Mouse (Mus musculus): Measurements from ENCODE around the gene Fhl2.
"Not testable (repeated sequence)": the region's sequence is repeated elsewhere in the genome, so short reads cannot be mapped to it uniquely, and the experiment has no call there.

Fhl2 gene

DNA sequence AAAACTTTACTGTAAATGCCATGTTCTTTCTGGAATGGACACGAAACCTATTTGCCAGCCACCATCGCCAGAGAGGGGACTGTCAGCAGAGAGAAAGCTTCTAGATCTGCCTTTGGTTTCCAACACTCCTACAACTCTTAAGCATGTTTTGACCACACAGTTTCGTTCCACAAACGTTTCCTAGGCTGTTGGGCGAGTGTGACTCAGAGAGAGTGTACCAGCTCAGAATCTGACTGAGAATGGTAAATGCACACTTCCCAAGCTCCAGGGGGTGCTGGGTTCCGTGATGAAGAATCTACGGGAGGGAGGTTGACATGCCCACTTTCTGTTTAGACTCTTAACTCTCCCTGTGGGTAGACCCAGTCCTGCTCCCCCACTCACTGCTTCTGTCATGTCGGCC lies 5.7 kb downstream of the Fhl2 start:
- DNase-seq, result no peak

DNA sequence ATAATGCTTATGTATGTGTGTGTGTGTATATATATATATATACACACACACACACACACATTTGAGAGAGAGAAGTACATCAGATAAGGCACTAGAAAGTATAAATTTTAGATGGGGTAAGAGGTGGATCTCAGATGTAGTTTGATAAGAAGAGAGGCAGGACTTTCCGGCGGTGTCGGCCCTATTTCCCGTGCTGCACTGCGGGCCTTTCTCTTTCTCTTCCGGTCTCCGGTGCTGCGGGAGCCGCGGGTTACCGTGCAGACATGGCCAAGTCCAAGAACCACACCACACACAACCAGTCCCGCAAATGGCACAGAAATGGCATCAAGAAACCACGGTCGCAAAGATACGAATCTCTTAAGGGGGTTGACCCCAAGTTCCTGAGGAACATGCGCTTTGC lies 7.9 kb downstream of the Fhl2 start:
- not testable (repeated sequence) for DNase-seq

DNA sequence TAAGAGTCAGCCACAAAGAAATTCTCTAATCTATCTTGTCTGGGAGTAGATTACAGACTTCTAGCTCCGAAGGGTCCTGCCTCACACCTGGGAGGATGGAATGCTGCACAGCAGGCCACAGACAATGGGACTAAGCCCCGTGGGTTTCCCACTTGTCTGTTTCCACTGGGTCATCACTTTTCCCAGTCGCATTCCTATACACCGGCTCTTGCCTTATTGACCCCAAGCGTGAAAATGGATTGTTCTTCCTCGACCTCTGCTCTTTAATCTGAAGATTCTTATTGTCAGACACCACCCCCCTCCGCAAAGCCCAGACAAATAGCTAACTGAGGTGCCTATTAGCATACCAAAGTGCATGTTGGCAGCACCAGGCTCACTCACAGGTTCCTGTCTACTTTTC lies 10.4 kb downstream of the Fhl2 start:
- DNase-seq, result no peak

DNA sequence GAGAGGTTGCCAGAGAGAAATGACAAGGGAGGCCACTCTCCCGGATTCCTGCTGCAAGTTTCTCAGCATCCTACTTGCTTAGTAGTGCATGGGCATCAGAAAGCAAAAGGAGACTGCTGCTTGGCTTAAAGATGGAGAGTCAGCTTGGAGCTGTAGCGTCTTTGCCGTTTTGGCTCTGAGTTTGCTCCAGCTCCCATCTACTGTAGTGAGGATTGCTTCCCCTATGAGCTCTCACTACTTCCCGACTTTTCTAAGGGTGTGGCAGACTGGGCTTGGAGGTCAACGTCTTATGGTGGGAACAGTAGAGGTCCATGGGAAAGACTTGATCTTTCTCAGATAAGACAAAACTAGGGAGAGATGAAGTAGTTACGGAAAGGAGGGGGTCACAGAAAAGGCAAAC lies 15.9 kb downstream of the Fhl2 start:
- no peak for DNase-seq

DNA sequence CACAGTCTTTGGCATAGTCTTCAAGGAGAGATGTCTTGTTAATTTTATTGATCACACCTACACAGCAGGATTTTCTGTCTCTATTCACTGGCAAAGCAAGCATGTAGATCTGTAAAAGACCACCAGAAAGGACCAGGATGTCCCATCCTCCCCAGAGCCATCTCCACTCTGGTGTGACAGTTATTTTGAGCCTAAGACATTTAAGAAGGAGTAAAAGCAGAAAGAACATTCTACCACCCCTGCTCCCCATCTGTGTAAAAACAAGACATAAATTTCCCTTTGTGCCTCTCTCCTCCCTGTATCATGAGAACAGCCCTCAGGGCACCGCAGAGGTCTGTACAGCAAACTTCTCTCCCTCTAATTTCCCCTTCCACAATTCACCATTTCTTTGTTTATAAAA lies 18.0 kb downstream of the Fhl2 start:
- DNase-seq, result no peak

DNA sequence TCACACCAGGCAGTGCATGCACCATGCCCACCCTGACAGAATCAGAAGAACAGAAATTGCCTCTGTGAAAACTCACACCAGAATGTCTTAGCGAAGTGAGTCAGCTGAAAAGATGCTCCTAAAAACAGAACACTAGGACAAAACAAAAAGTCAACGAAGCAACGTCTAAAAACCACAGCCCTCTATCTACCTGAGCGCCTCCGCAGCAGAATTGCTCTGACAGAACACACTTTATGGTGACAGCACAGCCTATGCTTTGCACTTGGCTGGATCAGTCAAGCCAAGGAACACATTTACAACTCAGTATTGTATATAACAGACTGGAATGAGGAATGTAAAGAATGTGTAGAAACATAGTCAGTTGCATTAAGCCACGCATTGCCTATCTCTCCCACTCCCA lies 18.4 kb downstream of the Fhl2 start:
- no peak for DNase-seq

DNA sequence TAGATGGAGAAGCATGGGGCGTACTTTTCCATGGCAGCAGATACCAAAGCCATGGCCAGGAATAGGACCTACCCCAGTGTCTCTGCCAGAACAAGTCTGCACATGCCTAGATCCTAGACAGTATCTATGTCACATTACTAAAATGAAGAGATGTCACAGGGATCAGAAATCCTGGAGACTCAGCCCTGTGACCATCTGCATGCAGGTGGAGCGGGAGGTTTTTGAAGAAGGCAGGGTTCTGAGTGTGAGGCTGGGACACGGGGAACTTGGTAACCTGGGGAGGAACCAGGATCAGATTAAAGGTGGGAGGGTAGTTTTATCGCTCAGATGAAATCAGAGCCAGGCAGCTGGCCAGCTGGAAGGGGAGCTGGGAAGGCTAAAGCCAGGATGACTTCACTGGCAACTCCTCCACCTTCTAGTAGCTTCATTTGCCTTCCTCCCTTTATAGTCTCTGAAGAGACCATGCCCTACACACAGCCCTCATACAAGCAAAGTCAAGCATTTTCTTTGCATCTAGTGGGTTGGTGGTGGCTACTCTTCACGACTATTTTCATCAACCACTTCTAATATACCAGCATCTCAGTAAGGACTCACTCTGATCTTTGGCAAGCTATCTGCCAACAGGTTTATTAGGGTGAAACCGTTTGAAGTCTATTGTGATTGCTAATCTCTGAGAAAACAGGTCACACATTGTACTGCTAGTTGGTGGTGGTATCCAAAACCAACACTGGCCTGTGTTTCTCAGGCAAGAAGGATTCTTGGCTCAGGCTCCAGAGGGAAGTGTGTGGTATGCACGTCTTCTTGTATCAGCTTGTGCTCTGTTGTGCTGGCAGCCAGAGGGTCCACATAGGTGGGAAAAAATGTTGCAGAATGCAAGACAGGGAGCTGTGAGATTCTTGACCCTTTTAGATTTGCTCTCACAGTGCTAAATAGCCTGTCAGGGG lies 23.2 kb downstream of the Fhl2 start:
- no peak for DNase-seq

DNA sequence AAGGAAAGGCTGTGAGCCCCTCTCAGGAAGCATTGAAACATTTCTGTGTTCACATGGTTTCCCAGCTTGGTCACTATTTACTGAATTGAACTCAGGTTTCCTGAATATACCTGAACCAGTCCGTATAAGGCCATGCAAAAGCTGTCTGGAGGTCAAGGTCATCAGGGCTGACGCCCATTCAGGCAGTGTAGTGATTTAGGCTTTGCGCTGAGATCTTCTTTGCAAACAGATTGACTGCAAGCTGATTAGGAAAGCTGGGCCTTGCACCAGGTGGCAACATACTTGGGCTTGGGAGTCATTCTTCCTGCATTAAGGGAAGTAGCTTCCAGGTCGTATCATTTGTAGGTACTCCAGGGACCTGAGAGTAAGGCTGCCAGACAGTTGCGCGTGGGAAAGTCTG lies 25.0 kb downstream of the Fhl2 start:
- no peak for DNase-seq

DNA sequence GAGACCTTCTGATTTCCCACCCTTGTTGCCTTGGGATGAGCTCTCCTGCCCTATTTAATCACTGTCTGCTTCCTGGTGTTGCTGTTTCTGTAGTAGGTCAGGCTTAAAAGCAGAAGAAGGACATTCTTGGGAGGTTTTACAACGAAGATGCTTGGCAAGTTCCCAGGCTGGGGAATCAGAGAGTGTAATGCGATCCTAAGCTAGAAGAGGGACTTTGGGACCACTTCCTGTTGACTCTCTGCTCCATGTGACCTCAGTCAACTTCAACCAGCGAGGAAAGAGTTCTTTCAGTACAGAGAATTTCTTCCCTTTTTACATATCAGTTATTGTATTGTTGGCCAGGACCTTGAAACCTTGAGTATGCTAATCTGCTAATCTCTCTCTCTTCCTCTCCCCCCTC lies 25.7 kb downstream of the Fhl2 start:
- no peak for DNase-seq

DNA sequence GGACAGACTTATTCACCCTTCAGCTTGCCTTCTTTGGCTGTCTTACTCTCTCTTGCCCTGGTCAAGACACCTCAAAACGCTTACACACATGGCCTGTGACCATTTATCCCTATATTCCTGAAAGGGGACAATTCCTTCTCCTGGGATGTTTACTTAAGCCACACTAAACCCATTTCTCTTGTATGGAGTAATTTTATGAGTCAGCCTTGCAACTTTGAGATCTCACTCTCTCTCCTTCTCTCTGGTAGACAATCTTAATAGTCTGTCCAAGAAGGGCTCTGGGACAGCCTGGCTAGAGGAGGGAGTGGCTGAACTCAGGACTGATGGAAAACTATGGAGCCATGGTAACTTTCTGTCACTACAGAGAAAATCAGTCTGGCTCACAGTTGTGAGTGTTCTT lies 27.1 kb downstream of the Fhl2 start:
- DNase-seq, result no peak

DNA sequence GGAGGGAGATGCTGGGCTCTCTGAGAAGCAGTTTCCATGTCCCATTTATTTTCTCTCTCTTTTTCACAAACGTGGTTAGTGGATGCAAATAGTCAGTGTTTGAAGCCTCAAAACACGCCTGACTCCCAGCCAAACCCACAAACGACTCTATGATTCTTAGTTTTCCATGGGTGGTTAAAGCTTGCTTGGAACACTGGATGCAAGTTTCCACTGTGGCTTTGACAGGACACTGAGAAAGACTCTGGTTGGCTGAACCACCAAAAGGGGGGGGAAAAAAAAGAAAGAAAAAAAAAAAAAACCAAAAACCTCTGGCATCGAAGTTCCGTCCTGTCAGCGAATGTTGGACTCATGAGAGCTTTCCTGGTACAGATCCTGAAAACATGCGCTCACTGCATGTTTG lies 27.6 kb downstream of the Fhl2 start:
- no peak for DNase-seq

DNA sequence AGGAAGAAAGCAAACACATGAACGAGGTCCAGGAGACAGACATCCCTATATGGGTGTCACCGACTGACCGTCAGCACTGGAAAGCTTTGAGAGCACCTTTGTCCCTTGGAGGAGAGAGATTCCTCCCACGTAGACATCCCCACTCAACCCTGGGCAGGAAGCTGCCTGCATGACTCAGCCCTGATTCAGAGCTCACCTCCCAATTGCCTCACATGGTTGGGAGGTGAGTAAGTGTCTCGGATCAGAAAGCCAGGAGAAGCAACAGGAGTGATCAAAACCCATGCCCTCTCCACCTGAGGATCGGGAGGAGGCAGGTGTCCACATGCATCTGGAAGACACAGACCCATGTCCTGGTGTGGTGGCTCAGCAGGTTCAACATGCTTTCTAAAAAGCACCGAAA lies 28.2 kb downstream of the Fhl2 start:
- no peak for DNase-seq

DNA sequence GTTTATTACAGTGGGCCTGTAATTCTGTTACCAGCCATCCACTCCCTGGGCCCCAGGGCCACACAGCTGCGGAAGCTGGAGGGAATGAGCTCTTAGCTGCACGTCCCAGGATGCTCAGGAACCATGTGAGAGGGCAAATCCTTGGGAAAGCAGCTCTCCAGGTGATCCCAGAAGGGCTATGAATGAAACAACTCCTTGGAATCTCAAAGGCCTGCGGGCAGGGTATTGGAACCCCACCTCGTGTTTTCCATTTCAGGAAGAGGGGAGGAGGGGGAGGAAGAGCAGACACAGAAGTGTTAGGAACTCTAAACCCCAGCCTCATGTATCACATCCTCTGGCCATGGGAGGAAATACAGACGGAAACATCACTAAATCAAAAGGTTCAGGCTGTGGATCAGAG lies 28.8 kb downstream of the Fhl2 start:
- no peak for DNase-seq

DNA sequence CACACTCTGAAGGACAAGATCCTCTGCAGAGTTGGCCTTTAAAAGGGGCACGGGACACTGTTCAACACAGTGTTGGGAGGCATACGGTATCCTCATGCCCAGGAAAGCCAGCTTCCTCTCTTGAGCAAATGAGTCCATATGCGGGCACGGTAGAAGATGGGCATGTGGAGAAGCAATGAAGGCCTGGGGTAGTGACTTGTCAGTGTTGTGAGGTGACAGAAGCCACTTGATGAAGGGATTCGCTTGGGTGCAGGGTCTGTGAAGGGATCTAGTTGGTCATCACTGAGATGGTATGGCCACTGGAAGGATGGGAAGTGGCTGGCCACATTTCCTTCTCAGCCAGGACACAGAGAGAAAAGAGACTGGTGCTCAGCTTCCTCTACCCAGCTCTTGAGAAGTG lies 32.2 kb downstream of the Fhl2 start:
- DNase-seq, result no peak

DNA sequence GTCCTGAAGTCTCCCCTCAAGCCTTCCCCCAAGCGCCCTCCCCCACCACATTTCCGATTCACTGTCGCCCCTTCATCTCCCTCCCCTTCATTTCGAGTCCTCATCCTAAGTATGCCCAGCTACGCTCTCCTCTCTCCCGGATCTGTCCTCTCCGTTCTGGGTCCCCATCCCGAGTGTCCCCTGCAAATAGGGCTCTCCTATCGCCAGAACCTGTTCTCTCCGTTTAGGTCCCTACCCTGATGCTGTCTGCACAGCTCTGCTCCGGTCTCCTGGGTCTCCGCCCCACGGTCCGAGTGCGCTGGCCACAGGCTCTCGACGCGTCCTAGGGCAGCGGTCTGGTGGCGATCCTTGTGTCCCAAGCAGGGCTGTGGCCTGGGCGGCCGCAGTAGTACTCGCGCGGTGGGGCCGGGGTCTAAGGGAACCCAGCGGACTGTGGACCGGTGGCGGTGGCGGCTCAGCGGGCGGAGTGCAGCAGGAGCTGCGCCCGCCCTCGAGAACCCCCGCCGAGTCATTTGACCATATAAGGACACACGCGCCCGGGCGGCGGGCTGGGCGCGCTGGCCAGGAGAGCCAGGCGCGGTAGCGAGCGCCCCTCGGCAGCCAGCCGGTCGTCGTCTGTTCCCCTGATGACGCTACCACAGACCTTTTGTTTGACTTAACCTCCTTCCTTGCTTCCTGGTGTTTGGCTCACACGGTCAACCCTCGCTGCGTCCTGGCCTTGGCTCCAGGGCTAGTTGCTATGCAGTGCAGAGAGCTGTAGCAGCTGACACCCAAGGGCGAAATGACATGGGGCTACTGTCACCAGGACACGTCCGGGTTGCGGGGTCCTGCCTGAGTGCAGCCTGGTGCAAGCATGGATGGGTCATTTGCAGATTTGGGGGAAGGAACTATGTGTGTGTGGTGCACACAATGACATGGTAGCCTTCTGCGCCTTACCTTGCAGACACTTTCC lies 33.0 kb downstream of the Fhl2 start:
- DNase-seq, result peak; percentile 8

DNA sequence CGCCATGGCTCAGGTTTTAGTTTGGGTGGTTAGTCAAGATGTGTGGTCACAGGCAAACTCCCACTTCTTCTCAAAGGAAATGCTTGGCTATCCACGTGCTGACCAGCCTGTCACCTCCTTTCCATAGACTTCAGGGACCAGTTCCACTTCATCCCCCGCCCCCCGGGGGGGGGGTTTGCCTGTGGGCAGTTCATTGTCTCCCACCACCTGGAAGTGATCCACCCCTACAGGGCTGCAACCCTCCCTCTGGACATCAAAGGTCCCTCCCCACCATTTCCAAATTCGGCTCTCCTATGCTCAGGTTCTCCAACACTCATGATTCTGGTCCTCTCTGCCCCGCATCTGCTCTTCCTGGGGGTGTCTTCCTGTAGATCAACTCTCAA lies 33.7 kb downstream of the Fhl2 start:
- DNase-seq, result no peak

DNA sequence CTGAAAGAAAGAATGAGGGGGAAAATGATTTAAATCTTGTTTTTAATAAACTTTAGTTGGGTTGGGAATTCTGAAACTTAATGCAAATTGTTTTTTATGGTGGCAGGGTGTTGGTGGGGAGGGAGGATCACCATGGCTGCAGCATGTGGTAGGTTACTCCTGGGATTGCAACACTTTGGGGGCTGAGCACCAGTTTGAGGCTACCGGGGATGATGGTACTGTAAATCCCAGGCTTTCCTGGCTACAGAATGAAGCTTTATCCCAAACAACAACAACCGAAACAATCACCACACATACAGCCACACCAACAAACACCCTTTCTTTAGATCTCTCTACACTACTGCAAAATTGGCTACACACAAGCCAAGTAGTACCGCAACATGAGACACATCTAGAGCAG lies 34.4 kb downstream of the Fhl2 start:
- DNase-seq, result no peak

DNA sequence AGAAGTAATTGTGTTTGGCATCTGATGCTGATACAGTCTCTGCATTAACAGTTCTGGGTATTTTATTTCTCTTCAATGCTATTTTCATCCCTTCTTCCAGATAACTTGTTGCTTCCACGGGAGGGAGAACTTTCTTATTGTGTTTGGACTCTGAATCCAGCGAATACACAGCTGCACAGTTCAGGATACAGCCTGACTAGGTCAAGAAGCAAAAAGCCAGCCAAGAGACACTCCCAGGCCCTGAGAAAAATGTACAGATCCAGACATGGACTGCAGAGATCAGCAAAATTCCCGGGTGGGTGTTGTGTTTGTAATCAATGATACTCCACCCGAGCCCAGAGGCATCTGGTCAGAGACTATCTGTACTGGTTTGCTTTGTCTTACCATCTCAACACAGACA lies 37.4 kb downstream of the Fhl2 start:
- DNase-seq, result no peak

DNA sequence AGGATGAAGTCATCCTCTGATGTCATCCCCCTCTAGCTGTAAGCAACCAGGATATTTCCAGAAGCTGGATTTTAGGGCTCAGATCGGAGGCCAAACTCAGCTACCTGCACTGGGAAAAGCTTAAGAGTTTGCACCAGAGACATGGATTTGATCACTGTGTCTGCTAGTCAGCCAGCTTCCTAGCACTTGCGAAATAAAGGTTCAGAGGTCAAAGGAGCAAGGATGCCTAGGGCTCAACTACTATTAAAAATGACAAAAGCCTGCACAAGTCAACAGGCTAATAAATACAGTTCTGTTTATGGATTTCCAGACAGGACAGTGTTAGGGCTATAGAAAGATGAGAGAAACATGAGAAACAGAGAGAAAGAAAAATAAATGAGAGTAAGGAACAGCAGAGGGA lies 38.9 kb downstream of the Fhl2 start:
- DNase-seq, result no peak

DNA sequence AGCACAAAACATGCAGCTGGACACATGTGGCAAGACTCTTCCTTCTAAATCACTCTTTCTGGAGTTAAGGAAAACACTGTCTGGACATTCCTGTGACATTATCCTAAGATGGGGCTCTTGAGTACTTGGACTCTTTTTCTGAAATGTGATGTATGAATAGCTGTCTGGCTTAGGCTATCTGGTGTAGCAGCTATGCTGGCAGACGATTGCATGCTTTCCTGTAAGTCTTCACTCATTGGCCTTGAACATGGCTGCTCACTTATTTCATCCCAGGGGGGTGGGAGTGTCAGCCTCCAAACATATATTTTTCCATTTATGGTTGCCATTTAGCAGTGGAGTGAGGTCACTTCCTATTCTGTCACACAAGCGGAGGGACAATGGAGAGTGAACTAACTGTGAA lies 42.3 kb downstream of the Fhl2 start:
- no peak for DNase-seq

DNA sequence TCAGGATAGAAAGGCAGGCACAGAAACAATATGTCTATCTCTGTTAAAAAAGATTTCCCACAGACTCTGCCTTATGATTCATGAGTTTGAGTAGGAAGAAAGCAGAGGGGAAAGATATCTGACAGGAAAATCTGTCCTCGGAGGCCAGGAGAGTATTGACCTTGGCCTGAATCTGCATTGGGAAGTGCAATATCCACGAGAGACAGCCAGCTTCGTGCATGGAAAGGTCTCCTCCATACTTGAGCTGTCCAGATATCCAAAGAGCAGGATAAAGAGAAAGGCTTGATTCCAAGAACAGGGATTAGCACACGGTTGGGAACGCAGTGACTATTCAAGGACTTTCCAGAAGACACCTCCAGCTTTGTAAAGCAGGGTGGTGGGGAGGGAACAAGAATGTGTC lies 43.2 kb downstream of the Fhl2 start:
- no peak for DNase-seq

DNA sequence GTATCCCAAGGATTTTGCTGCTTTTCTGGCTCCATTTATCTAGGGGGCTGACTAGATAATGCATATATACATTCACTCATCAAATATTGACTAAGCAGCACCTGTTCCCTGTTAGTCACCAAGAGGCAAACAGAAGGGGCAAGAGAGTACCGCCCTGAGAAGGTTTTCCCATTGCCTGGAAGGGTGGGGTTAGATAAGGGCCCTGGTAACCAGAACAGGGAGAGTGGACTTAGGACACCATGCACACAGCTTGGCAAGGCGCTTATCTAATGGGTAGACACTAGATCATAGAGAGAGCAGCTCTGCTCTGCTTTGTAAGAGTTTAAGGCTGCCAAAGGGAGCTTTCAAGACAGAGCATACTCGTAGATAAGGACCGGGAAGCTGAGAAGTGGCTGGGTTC lies 44.2 kb downstream of the Fhl2 start:
- no peak for DNase-seq

DNA sequence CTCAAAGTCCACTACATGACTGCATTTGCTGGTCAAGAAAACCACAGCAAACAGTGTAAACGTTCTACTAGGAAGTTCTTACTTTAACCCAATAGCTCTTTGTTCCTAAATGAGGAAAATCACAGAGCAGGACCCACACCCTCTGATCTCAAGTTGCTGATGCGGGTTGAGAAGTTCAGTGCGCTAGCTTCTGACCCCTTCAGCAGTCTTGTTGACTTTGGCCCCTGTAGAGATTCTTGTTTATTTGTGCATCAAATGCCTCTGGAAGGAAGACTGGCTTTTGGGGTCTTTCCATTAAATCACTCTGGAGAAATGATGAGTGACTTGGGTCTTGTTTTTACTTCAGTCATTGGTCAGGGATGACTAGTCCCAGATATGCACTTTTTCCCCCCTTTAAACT lies 46.6 kb downstream of the Fhl2 start:
- no peak for DNase-seq

DNA sequence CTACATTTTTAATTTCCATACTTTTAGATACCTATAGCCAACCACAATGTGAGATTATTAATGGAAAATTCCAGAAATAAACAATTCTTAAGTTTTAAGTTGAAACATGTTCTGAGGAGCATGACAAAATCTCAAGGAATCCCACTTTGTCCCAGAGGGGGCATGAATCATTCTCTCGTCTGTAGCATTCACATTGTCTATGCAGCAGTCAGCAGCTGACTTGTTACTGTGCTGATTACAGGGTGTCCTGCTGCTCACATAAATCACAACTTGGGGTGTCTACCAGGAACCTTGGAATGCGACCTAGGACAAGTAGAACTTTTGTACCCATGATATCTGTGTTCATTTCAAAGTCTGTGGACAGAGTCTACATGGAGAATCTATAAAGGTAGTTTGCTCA lies 49.3 kb downstream of the Fhl2 start:
- no peak for DNase-seq

Data from cerebellum, adult 9-11 months (tissue).